8 mouse cellular contexts compared by ENCODE assay signal in genomic region chr11:6200087-6200569, GRCm38 (mm10). TPM values are rescaled to one million over a fixed set of nuclear protein-coding genes. Genes with fewer than 3 reads are reported as not detected.
DNase-seq lines count a peak whose midpoint lies in the region; ATAC-seq and TF ChIP-seq lines count a peak whose summit lies in the region.

TSS of gene Nudcd3 (minus strand) at chr11:6200415.

- ATAC-seq in forebrain, postnatal 0 days, result peak; percentile 96
- ATAC-seq in lung, embryonic 15.5 days (ENCODE audit: borderline replicate concordance, extremely low read depth, low FRiP score, low TSS enrichment), result peak; percentile 96

- TF ChIP-seq CTCF in MEL (IDR thresholded peaks at IDR 0.05 in 2 of 3, conservative IDR thresholded peaks at IDR 0.05 in 1 of 3; ENCODE audit: control insufficient read depth in 1 of 3, insufficient read depth in 1 of 3, low read depth in 2 of 3, low read length in 3 of 3, poor library complexity in 1 of 3, severe bottlenecking in 1 of 3), result peak in 1 of 3 experiments; percentile 10; a peak in 1 of 6 replicates
- TF ChIP-seq CTCF in cerebellum, adult 2 months (IDR thresholded peaks at IDR 0.05; ENCODE audit: borderline replicate concordance, insufficient read depth, low read depth, low read length), result no peak
- TF ChIP-seq CTCF in forebrain, postnatal 0 days (IDR thresholded peaks at IDR 0.05; ENCODE audit: low read depth), result no peak; the same call in 1 of the 2 replicates

- H3K4me2 ChIP-seq in forebrain, postnatal 0 days (ENCODE audit: low read depth), result peak within 1 kb of the TSS; percentile 86
- peak within 1 kb of the TSS; percentile 89 for H3K4me2 ChIP-seq in lung, embryonic 15.5 days

- H3K4me1 ChIP-seq in MEL (ENCODE audit: control insufficient read depth in 1 of 2, insufficient read depth in 2 of 2, low read length in 2 of 2), result peaks cover 9 to 23% of the 10 kb centered on the region in 2 experiments
- no peaks in the 10 kb centered on the region; the same call in 1 of the 2 replicates for H3K4me1 ChIP-seq in cerebellum, adult 2 months (ENCODE audit: control insufficient read depth, insufficient read depth, low read length)
- peaks cover 15% of the 10 kb centered on the region for H3K4me1 ChIP-seq in forebrain, postnatal 0 days (ENCODE audit: insufficient read depth)
- peaks cover 16% of the 10 kb centered on the region; the same call in 1 of the 2 replicates for H3K4me1 ChIP-seq in lung, embryonic 15.5 days

- peak within 1 kb of the TSS; percentile 91 for H3K9ac ChIP-seq in MEL (ENCODE audit: control insufficient read depth, low read depth, low read length, poor library complexity, severe bottlenecking)
- peak within 1 kb of the TSS; percentile 93 for H3K9ac ChIP-seq in forebrain, postnatal 0 days
- peak within 1 kb of the TSS; percentile 93 for H3K9ac ChIP-seq in lung, embryonic 15.5 days

- TF ChIP-seq RAD21 in MEL (IDR thresholded peaks at IDR 0.05; ENCODE audit: low read depth, low read length), result no peak

- peak within 1 kb of the TSS; percentile 58 to 92 for H3K4me3 ChIP-seq in MEL (ENCODE audit: control insufficient read depth in 1 of 2, insufficient read depth in 1 of 2, low read depth in 2 of 2, low read length in 2 of 2)
- peak within 1 kb of the TSS; percentile 80 for H3K4me3 ChIP-seq in cerebellum, adult 2 months (replicated peaks; ENCODE audit: insufficient read depth, low read depth, low read length)
- peak within 1 kb of the TSS; percentile 96 for H3K4me3 ChIP-seq in forebrain, postnatal 0 days (ENCODE audit: low read depth, low read length)
- H3K4me3 ChIP-seq in lung, embryonic 15.5 days, result peak within 1 kb of the TSS; percentile 99

- H3K36me3 ChIP-seq in MEL (ENCODE audit: control insufficient read depth in 1 of 2, insufficient read depth in 2 of 2, low read length in 2 of 2), result peaks cover 0 to 20% of the 10 kb centered on the region in 2 experiments; a peak in 2 of 4 replicates
- no peaks in the 10 kb centered on the region for H3K36me3 ChIP-seq in forebrain, postnatal 0 days (ENCODE audit: insufficient read depth)
- 0 out of 2 replicates have a peak, but pooled peaks cover 4% of the 10 kb centered on the region for H3K36me3 ChIP-seq in lung, embryonic 15.5 days

- peak; percentile 54 to 89; a peak in 3 of 4 replicates for TF ChIP-seq POLR2A in MEL (IDR thresholded peaks at IDR 0.05; ENCODE audit: control insufficient read depth in 1 of 2, insufficient read depth in 1 of 2, low read depth in 1 of 2, low read length in 2 of 2, poor library complexity in 1 of 2)
- TF ChIP-seq POLR2A in cerebellum, adult 2 months (IDR thresholded peaks at IDR 0.05; ENCODE audit: borderline replicate concordance, insufficient read depth, low read length), result peak; percentile 73

- peaks cover 43% of the 10 kb centered on the region for H3K79me2 ChIP-seq in MEL (ENCODE audit: control insufficient read depth, insufficient read depth, low read length, poor library complexity)

- peak within 1 kb of the TSS; percentile 97 for H3K27ac ChIP-seq in MEL (ENCODE audit: control insufficient read depth, low read depth, low read length)
- peak within 1 kb of the TSS; percentile 91 for H3K27ac ChIP-seq in cerebellum, adult 2 months (ENCODE audit: insufficient read depth, low read length)
- H3K27ac ChIP-seq in forebrain, postnatal 0 days (ENCODE audit: low read depth, low read length), result peak within 1 kb of the TSS; percentile 98
- peak within 1 kb of the TSS; percentile 98 for H3K27ac ChIP-seq in lung, embryonic 15.5 days

- WGBS in cerebellum, adult 2 months, result under 1% methylated on average over 39 of the region's 39 CpGs
- under 1% methylated on average over 39 of the region's 39 CpGs for WGBS in forebrain, postnatal 0 days
- under 1% methylated on average over 39 of the region's 39 CpGs for WGBS in lung, embryonic 15.5 days

- no peak; a peak in 1 of 4 replicates for TF ChIP-seq EP300 in MEL (IDR thresholded peaks at IDR 0.05; ENCODE audit: low read depth in 1 of 2, low read length in 2 of 2)

- no peaks in the 10 kb centered on the region for H3K9me3 ChIP-seq in MEL (replicated peaks; ENCODE audit: insufficient read depth, low read length)
- no peaks in the 10 kb centered on the region for H3K9me3 ChIP-seq in forebrain, postnatal 0 days (ENCODE audit: low read length)
- H3K9me3 ChIP-seq in lung, embryonic 15.5 days, result no peaks in the 10 kb centered on the region

- DNase-seq in MEL (ENCODE audit: low read depth, low spot score), result peak; percentile 97
- DNase-seq in cerebellum, adult 2 months, result peak; percentile 90 to 93
- DNase-seq in forebrain, postnatal 0 days, result peak; percentile 96
- peak; percentile 90 for DNase-seq in heart, postnatal 4 days
- DNase-seq in layer of hippocampus, adult 8-10 months (ENCODE audit: low spot score in 2 of 2), result peak; percentile 88 to 90
- peak; percentile 73 for DNase-seq in ovary, adult 18-20 months (ENCODE audit: low spot score)
- DNase-seq in thymus, postnatal 0 days (ENCODE audit: low spot score), result peak; percentile 88

- peaks cover 0 to 3% of the 10 kb centered on the region in 2 experiments; a peak in 3 of 4 replicates for H3K27me3 ChIP-seq in MEL (ENCODE audit: control insufficient read depth in 1 of 2, insufficient read depth in 2 of 2, low read length in 2 of 2)
- no peaks in the 10 kb centered on the region; the same call in 1 of the 2 replicates for H3K27me3 ChIP-seq in cerebellum, adult 2 months (ENCODE audit: control insufficient read depth, insufficient read depth, low read length)
- no peaks in the 10 kb centered on the region for H3K27me3 ChIP-seq in forebrain, postnatal 0 days (ENCODE audit: insufficient read depth, low read length)
- no peaks in the 10 kb centered on the region for H3K27me3 ChIP-seq in lung, embryonic 15.5 days

TF ChIP-seq in MEL, 35 proteins besides CTCF, POLR2A, EP300 and RAD21 (continues in another document):
- TF ChIP-seq MYB (IDR thresholded peaks at IDR 0.05; ENCODE audit: low read depth, low read length), result peak; percentile 82
- no peak for TF ChIP-seq ZC3H11A (IDR thresholded peaks at IDR 0.05; ENCODE audit: low read depth, low read length)
- peak; percentile 70 for TF ChIP-seq TCF12 (IDR thresholded peaks at IDR 0.05; ENCODE audit: low read depth, low read length)
- TF ChIP-seq HCFC1 (IDR thresholded peaks at IDR 0.05; ENCODE audit: low read depth, low read length), result peak; percentile 94
- peak; percentile 15; the same call in 1 of the 2 replicates for TF ChIP-seq GATA1 (IDR thresholded peaks at IDR 0.05; ENCODE audit: low read depth, low read length)
- TF ChIP-seq ELF1 (IDR thresholded peaks at IDR 0.05; ENCODE audit: low read depth, low read length), result peak; percentile 96; the same call in 1 of the 2 replicates
- TF ChIP-seq MAX (IDR thresholded peaks at IDR 0.05; ENCODE audit: low read length), result peak; percentile 98
- peak; percentile 65; the same call in 1 of the 2 replicates for TF ChIP-seq ETS1 (IDR thresholded peaks at IDR 0.05; ENCODE audit: low read depth, low read length)
- no peak for TF ChIP-seq JUND (IDR thresholded peaks at IDR 0.05; ENCODE audit: low read depth, low read length)
- peak; percentile 99 for TF ChIP-seq USF1 (IDR thresholded peaks at IDR 0.05; ENCODE audit: low read depth, low read length)
- 0 out of 2 replicates have a peak, but pooled peaks have one; percentile 33 for TF ChIP-seq NRF1 (IDR thresholded peaks at IDR 0.05; ENCODE audit: insufficient read depth, low read depth, low read length, poor library complexity, severe bottlenecking)
- no peak for TF ChIP-seq ZMIZ1 (IDR thresholded peaks at IDR 0.05; ENCODE audit: low read depth, low read length)
- TF ChIP-seq MYC (IDR thresholded peaks at IDR 0.05; ENCODE audit: low read depth, low read length), result peak; percentile 31; the same call in 1 of the 2 replicates
- no peak for TF ChIP-seq POLR2AphosphoS5 (IDR thresholded peaks at IDR 0.05; ENCODE audit: borderline replicate concordance, low read depth, low read length)
- no peak for TF ChIP-seq GABPA (IDR thresholded peaks at IDR 0.05; ENCODE audit: low read depth, low read length)
- peak; percentile 76; the same call in 1 of the 2 replicates for TF ChIP-seq KAT2A (conservative IDR thresholded peaks at IDR 0.05; ENCODE audit: low read depth, low read length)
- no peak; the same call in 1 of the 2 replicates for TF ChIP-seq UBTF (IDR thresholded peaks at IDR 0.05; ENCODE audit: borderline replicate concordance, insufficient read depth, low read depth, low read length)
- TF ChIP-seq MXI1 (IDR thresholded peaks at IDR 0.05; ENCODE audit: low read depth, low read length), result peak; percentile 91
- peak; percentile 84; the same call in 1 of the 2 replicates for TF ChIP-seq TBP (IDR thresholded peaks at IDR 0.05; ENCODE audit: low read depth, low read length)
- peak; percentile 83 for TF ChIP-seq POLR2AphosphoS2 (IDR thresholded peaks at IDR 0.05; ENCODE audit: low read length)
- peak; percentile 79 for TF ChIP-seq NELFE (IDR thresholded peaks at IDR 0.05; ENCODE audit: low read depth, low read length)
- no peak for TF ChIP-seq MAZ (IDR thresholded peaks at IDR 0.05; ENCODE audit: low read depth, low read length)
- TF ChIP-seq SIN3A (IDR thresholded peaks at IDR 0.05; ENCODE audit: low read length), result peak; percentile 97
- TF ChIP-seq USF2 (IDR thresholded peaks at IDR 0.05; ENCODE audit: borderline replicate concordance in 1 of 2, insufficient read depth in 1 of 2, low read depth in 1 of 2, low read length in 2 of 2), result peak; percentile 83 to 92
- TF ChIP-seq E2F4 (IDR thresholded peaks at IDR 0.05; ENCODE audit: borderline replicate concordance, low read depth, low read length), result no peak
- no peak for TF ChIP-seq ZNF384 (IDR thresholded peaks at IDR 0.05; ENCODE audit: low read depth, low read length)
- no peak for TF ChIP-seq CHD2 (IDR thresholded peaks at IDR 0.05; ENCODE audit: low read length)
- no peak for TF ChIP-seq MEF2A (IDR thresholded peaks at IDR 0.05; ENCODE audit: extremely low read depth, insufficient replicate concordance, low read depth, low read length, poor library complexity, severe bottlenecking)

RNA-seq across cellular contexts. Expression of gene Nudcd3, which starts in this region (rescaled TPM):
- 29.8 and 33.3 TPM in 2 replicates for total RNA-seq in MEL (2012; rRNA removed)
- polyA plus RNA-seq in MEL (2012; ENCODE audit: insufficient read depth in 1 of 2, insufficient read length in 2 of 2, low read depth in 1 of 2, low replicate concordance in 2 of 2, missing spikeins in 1 of 2), result 10 to 100 TPM in 1 of 2 experiments, not detected in 1; 50.5 TPM
- polyA plus RNA-seq in cerebellum, adult 2 months (2012; rRNA removed), result 91.5 and 96.0 TPM in 2 replicates
- 57.2 and 61.6 TPM in 2 replicates for total RNA-seq in forebrain, postnatal 0 days (2014; rRNA removed)
- polyA plus RNA-seq in forebrain, postnatal 0 days (2015; fragmentation: Nextera tagmentation; extraction: Ambion mirVana), result 60.9 and 70.7 TPM in 2 replicates
- total RNA-seq in heart, postnatal 4 days (2021), result 10 to 100 TPM; 64.2 to 66.8 TPM
- 100 to 1,000 TPM; 124 to 133 (median 129) TPM for total RNA-seq in layer of hippocampus, adult 8-10 months (2022)
- 39.4 and 40.3 TPM in 2 replicates for polyA plus RNA-seq in lung, embryonic 15.5 days (2015; fragmentation: Nextera tagmentation; extraction: Ambion mirVana)
- polyA plus RNA-seq in thymus, postnatal 0 days (2015; fragmentation: Nextera tagmentation; extraction: Ambion mirVana), result 33.5 and 37.7 TPM in 2 replicates

Comparison
In these comparisons a context has a peak if more than half of its experiments do, and no peak if none do; other contexts are left out.
1. Peak in every context shown above with its lines: DNase-seq, ATAC-seq, H3K4me3 ChIP-seq and H3K27ac ChIP-seq.